Mouse (Mus musculus) thymus, adult 2 months (tissue): Measurements from ENCODE around the gene Nfat5.

Experiments used
- CTCF ChIP-seq: fragments of 200-500 bp; IDR thresholded peaks from 2 replicates; pipeline ENCODE4 v1.5.1; 2012; ENCODE audit warnings: mild to moderate bottlenecking, control low read depth, low read length, moderate library complexity, borderline replicate concordance; ENCODE audit not compliant: control insufficient read depth, poor library complexity, insufficient read depth; ENCODE audit errors: extremely low read depth
- POLR2A ChIP-seq: fragments of 200-500 bp; IDR thresholded peaks from 2 replicates; pipeline ENCODE4 v1.6.1; 2012; ENCODE audit warnings: mild to moderate bottlenecking, low read length, control low read depth, moderate library complexity; ENCODE audit not compliant: control insufficient read depth, poor library complexity, insufficient read depth; ENCODE audit errors: extremely low read depth

- TF ChIP-seq CTCF (no peak), POLR2A (no peak)
Measured at GRCm38 (mm10) chr8:107292119-107292927, 947 bp upstream of the Nfat5 start.
